Mouse (Mus musculus): Measurements from ENCODE around the gene Cdk4. TPM values are rescaled to one million over a fixed set of nuclear protein-coding genes. Genes with fewer than 3 reads are reported as not detected.
A peak's percentile ranks its signal among the peaks of the same experiment; 100 is the strongest.

The Cdk4 gene
- total and polyA plus RNA-seq, 2 experiments from 2014 or later = 392 to 457 TPM

DNA sequence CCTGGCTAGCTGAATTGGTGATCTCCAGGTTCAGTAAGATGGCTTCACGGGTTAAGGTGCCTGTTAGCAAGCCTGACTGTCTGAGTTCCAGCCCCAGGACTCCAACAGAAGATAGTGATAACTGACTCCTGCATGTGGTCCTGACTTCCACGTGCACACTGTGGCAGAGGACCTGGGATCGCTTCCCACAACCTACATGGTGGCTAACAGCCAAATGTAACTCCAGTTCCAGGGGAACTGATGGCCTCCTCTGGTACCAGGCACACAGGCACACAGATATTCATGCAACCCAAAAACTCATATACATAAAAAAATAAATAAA, 44.9 kb downstream of the Cdk4 start:
- Histone ChIP-seq H3K27ac (ENCODE audit: low read depth) (no peak overlapping the region), H3K4me3 (ENCODE audit: low read depth, low read length) (no peak overlapping the region), H3K4me1 (ENCODE audit: control insufficient read depth, insufficient read depth) (no peaks in the 10 kb centered on the region), H3K27me3 (ENCODE audit: control insufficient read depth, insufficient read depth, low read length) (no peaks in the 10 kb centered on the region), H3K36me3 (replicated peaks; ENCODE audit: control insufficient read depth, insufficient read depth, low read length) (peaks cover 21% of the 10 kb centered on the region; the same call in 1 of the 2 replicates), H3K9ac (replicated peaks; ENCODE audit: low read depth, low read length) (no peak overlapping the region), H3K9me3 (replicated peaks; ENCODE audit: control insufficient read depth, low read length) (no peaks in the 10 kb centered on the region), H3K4me2 (ENCODE audit: low read depth, low read length) (no peak overlapping the region)
- ATAC-seq (ENCODE audit: insufficient read depth, low read depth) = no peak
- DNase-seq (ENCODE audit: low spot score) = no peak
- 54% methylated on average over 3 of the region's 3 CpGs for WGBS
- TF ChIP-seq CTCF (IDR thresholded peaks at IDR 0.05; ENCODE audit: low read depth) (no peak), EP300 (IDR thresholded peaks at IDR 0.05; ENCODE audit: low read depth) (no peak)

DNA sequence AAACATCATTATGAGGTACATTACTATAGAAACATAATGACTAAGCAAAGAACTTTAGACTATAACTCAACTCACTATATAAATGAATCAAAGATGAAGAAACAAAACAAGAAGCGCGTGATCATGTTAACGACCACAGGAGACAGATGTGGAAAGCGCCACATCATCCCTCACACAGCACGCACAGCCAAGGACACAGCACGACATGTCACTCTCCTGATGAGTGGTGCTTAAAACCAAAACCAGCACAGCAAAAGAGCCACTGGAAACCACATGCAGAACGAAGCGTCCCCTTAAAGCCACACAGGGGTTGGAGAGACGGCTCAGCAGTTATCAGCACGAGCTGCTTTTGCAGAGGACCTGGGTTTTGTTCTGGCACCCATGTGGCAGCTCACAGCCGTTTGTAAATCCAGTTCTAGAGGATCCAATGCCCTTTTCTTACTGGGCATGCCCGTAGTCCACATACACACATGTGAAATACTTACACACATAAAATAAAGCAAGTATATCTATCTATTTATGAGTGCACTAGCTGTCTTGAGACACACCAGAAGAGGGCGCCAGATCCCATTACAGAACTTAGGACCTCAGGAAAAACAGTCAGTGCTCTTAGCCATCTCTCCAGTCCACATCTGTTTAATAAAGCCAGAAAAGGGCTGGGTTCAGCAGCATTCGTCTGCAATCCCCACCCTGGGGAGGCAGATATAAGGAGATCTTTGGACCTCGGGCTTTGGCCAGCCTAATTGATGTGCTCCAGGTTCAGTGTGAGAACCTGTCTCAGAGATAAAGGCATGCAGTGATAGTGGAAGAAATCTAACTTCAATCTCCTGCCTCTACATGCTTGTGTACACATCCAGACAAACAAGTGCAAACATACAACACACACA, 47.9 kb downstream of the Cdk4 start:
- no peak overlapping the region for H3K4me3 ChIP-seq (ENCODE audit: low read depth, low read length)
- no peak for DNase-seq (ENCODE audit: low spot score)
- H3K4me2 ChIP-seq (ENCODE audit: low read depth, low read length) = no peak overlapping the region
- no peaks in the 10 kb centered on the region for H3K27me3 ChIP-seq (ENCODE audit: control insufficient read depth, insufficient read depth, low read length)
- no peak for TF ChIP-seq CTCF (IDR thresholded peaks at IDR 0.05; ENCODE audit: low read depth)
- H3K9me3 ChIP-seq (replicated peaks; ENCODE audit: control insufficient read depth, low read length) = no peaks in the 10 kb centered on the region
- H3K36me3 ChIP-seq (replicated peaks; ENCODE audit: control insufficient read depth, insufficient read depth, low read length) = peaks cover 17% of the 10 kb centered on the region; the same call in 1 of the 2 replicates
- H3K4me1 ChIP-seq (ENCODE audit: control insufficient read depth, insufficient read depth) = no peaks in the 10 kb centered on the region
- no peak overlapping the region for H3K9ac ChIP-seq (replicated peaks; ENCODE audit: low read depth, low read length)
- 82% methylated on average over 15 of the region's 15 CpGs for WGBS
- no peak overlapping the region for H3K27ac ChIP-seq (ENCODE audit: low read depth)
- no peak for ATAC-seq (ENCODE audit: insufficient read depth, low read depth)

DNA sequence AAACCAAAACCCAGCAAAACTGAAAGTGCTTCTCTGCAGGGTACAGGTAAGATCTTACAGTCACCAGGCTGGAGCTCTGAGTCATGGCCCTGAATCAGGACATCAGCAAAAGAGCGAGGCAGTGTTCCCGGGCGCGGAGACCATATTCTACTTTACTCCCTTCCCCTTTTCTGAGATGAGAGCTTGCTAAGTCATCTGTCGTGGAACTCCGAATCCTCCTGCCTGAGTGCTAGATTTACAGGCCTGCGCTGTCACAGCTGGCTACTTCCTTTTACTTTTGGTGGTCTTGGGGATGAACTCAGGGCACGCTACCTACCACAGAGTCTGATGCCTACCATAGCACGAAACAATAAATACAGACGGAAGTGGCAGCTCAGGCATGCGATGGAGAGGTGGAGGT, 51.1 kb downstream of the Cdk4 start:
- no peaks in the 10 kb centered on the region for H3K4me1 ChIP-seq (ENCODE audit: control insufficient read depth, insufficient read depth)
- H3K4me3 ChIP-seq (ENCODE audit: low read depth, low read length) = no peak overlapping the region
- H3K36me3 ChIP-seq (replicated peaks; ENCODE audit: control insufficient read depth, insufficient read depth, low read length) = peaks cover 30% of the 10 kb centered on the region; the same call in 1 of the 2 replicates
- WGBS = 93% methylated on average over 11 of the region's 11 CpGs
- no peaks in the 10 kb centered on the region for H3K27me3 ChIP-seq (ENCODE audit: control insufficient read depth, insufficient read depth, low read length)
- no peak for TF ChIP-seq EP300 (IDR thresholded peaks at IDR 0.05; ENCODE audit: low read depth)
- TF ChIP-seq CTCF (IDR thresholded peaks at IDR 0.05; ENCODE audit: low read depth) = no peak
- no peak overlapping the region for H3K27ac ChIP-seq (ENCODE audit: low read depth)
- no peak overlapping the region for H3K4me2 ChIP-seq (ENCODE audit: low read depth, low read length)
- no peak for DNase-seq (ENCODE audit: low spot score)
- no peak overlapping the region for H3K9ac ChIP-seq (replicated peaks; ENCODE audit: low read depth, low read length)
- ATAC-seq (ENCODE audit: insufficient read depth, low read depth) = no peak
- no peaks in the 10 kb centered on the region for H3K9me3 ChIP-seq (replicated peaks; ENCODE audit: control insufficient read depth, low read length)

DNA sequence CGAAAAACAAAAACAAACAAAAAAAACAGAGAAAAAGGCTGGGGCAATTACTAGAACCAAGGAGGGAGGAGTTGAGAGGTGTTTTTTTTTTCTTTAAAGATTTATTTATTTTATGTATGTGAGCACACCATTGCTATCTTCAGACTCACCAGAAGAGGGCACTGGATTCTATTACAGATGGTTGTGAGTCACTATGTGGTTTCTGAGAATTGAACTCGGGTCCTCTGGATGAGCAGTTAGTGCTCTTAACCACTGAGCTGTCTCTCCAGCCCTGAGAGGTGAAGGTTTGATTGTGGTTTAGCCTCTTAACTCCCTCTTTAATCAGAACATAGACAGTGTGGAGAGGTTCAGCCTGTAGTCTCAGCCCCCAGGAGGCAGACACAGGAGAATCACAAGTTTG, 51.7 kb downstream of the Cdk4 start:
- peaks cover 30% of the 10 kb centered on the region; the same call in 1 of the 2 replicates for H3K36me3 ChIP-seq (replicated peaks; ENCODE audit: control insufficient read depth, insufficient read depth, low read length)
- WGBS = 82% methylated on average over 2 of the region's 2 CpGs
- H3K4me2 ChIP-seq (ENCODE audit: low read depth, low read length) = no peak overlapping the region
- no peak for ATAC-seq (ENCODE audit: insufficient read depth, low read depth)
- H3K9me3 ChIP-seq (replicated peaks; ENCODE audit: control insufficient read depth, low read length) = no peaks in the 10 kb centered on the region
- no peak for TF ChIP-seq EP300 (IDR thresholded peaks at IDR 0.05; ENCODE audit: low read depth)
- 0 out of 2 replicates have a peak, but pooled peaks have one; percentile 11 for TF ChIP-seq CTCF (IDR thresholded peaks at IDR 0.05; ENCODE audit: low read depth)
- DNase-seq (ENCODE audit: low spot score) = no peak
- no peak overlapping the region for H3K27ac ChIP-seq (ENCODE audit: low read depth)
- no peaks in the 10 kb centered on the region for H3K4me1 ChIP-seq (ENCODE audit: control insufficient read depth, insufficient read depth)
- H3K9ac ChIP-seq (replicated peaks; ENCODE audit: low read depth, low read length) = no peak overlapping the region
- H3K4me3 ChIP-seq (ENCODE audit: low read depth, low read length) = no peak overlapping the region
- H3K27me3 ChIP-seq (ENCODE audit: control insufficient read depth, insufficient read depth, low read length) = no peaks in the 10 kb centered on the region

Other genes with a start within 250 kb of the Cdk4 start
- 0.46 and 10.2 TPM in 2 replicates for gene Atp23, start 162.2 kb upstream of the Cdk4 start, total RNA-seq (2014; rRNA removed; ENCODE audit: low replicate concordance)
- 7.8 and 8.5 TPM in 2 replicates for gene Atp23, start 162.2 kb upstream of the Cdk4 start, polyA plus RNA-seq (2015; fragmentation: Nextera tagmentation; extraction: Ambion mirVana)
- gene Ctdsp2, start 84.8 kb upstream of the Cdk4 start, total RNA-seq (2014; rRNA removed; ENCODE audit: low replicate concordance) = 137 and 155 TPM in 2 replicates
- gene Ctdsp2, start 84.8 kb upstream of the Cdk4 start, polyA plus RNA-seq (2015; fragmentation: Nextera tagmentation; extraction: Ambion mirVana) = 26.4 and 27.4 TPM in 2 replicates
- 0.04 and 1.9 TPM in 2 replicates for gene Avil, start 62.8 kb upstream of the Cdk4 start, total RNA-seq (2014; rRNA removed; ENCODE audit: low replicate concordance)
- gene Avil, start 62.8 kb upstream of the Cdk4 start, polyA plus RNA-seq (2015; fragmentation: Nextera tagmentation; extraction: Ambion mirVana) = 0.07 and 0.11 TPM in 2 replicates
- 81.3 and 82.5 TPM in 2 replicates for gene Tsfm, start 32.7 kb upstream of the Cdk4 start, total RNA-seq (2014; rRNA removed; ENCODE audit: low replicate concordance)
- 94.6 and 96.8 TPM in 2 replicates for gene Tsfm, start 32.7 kb upstream of the Cdk4 start, polyA plus RNA-seq (2015; fragmentation: Nextera tagmentation; extraction: Ambion mirVana)
- 9.2 and 16.2 TPM in 2 replicates for gene Mettl1, start 22.1 kb upstream of the Cdk4 start, total RNA-seq (2014; rRNA removed; ENCODE audit: low replicate concordance)
- 19.6 and 20.6 TPM in 2 replicates for gene Mettl1, start 22.1 kb upstream of the Cdk4 start, polyA plus RNA-seq (2015; fragmentation: Nextera tagmentation; extraction: Ambion mirVana)
- gene Eef1akmt3, start 22.0 kb upstream of the Cdk4 start, total RNA-seq (2014; rRNA removed; ENCODE audit: low replicate concordance) = not detected in 2 replicates
- 0.04 and 0.18 TPM in 2 replicates for gene Eef1akmt3, start 22.0 kb upstream of the Cdk4 start, polyA plus RNA-seq (2015; fragmentation: Nextera tagmentation; extraction: Ambion mirVana)
- not detected in 2 replicates for gene Cyp27b1, start 15.3 kb upstream of the Cdk4 start, total RNA-seq (2014; rRNA removed; ENCODE audit: low replicate concordance)
- gene Cyp27b1, start 15.3 kb upstream of the Cdk4 start, polyA plus RNA-seq (2015; fragmentation: Nextera tagmentation; extraction: Ambion mirVana) = 0.04 and 0.08 TPM in 2 replicates
- 0.65 and 1.0 TPM in 2 replicates for gene March9, start 3.4 kb upstream of the Cdk4 start, total RNA-seq (2014; rRNA removed; ENCODE audit: low replicate concordance)
- 0.14 TPM in 2 replicates for gene March9, start 3.4 kb upstream of the Cdk4 start, polyA plus RNA-seq (2015; fragmentation: Nextera tagmentation; extraction: Ambion mirVana)
- gene Tspan31, start 6.7 kb downstream of the Cdk4 start, total RNA-seq (2014; rRNA removed; ENCODE audit: low replicate concordance) = 104 and 117 TPM in 2 replicates
- 73.5 and 79.9 TPM in 2 replicates for gene Tspan31, start 6.7 kb downstream of the Cdk4 start, polyA plus RNA-seq (2015; fragmentation: Nextera tagmentation; extraction: Ambion mirVana)
- 1.4 and 1.7 TPM in 2 replicates for gene Agap2, start 11.8 kb downstream of the Cdk4 start, total RNA-seq (2014; rRNA removed; ENCODE audit: low replicate concordance)
- gene Agap2, start 11.8 kb downstream of the Cdk4 start, polyA plus RNA-seq (2015; fragmentation: Nextera tagmentation; extraction: Ambion mirVana) = 0.15 and 0.29 TPM in 2 replicates
- gene Os9, start 57.6 kb downstream of the Cdk4 start, total RNA-seq (2014; rRNA removed; ENCODE audit: low replicate concordance) = 39.8 and 45.2 TPM in 2 replicates
- gene Os9, start 57.6 kb downstream of the Cdk4 start, polyA plus RNA-seq (2015; fragmentation: Nextera tagmentation; extraction: Ambion mirVana) = 36.0 and 40.0 TPM in 2 replicates
- 2.3 and 7.7 TPM in 2 replicates for gene B4galnt1, start 101.7 kb downstream of the Cdk4 start, total RNA-seq (2014; rRNA removed; ENCODE audit: low replicate concordance)
- 0.72 and 0.82 TPM in 2 replicates for gene B4galnt1, start 101.7 kb downstream of the Cdk4 start, polyA plus RNA-seq (2015; fragmentation: Nextera tagmentation; extraction: Ambion mirVana)
- gene Slc26a10, start 117.1 kb downstream of the Cdk4 start, total RNA-seq (2014; rRNA removed; ENCODE audit: low replicate concordance) = 51.0 and 61.2 TPM in 2 replicates
- 22.8 and 23.3 TPM in 2 replicates for gene Slc26a10, start 117.1 kb downstream of the Cdk4 start, polyA plus RNA-seq (2015; fragmentation: Nextera tagmentation; extraction: Ambion mirVana)
- gene Arhgef25, start 126.5 kb downstream of the Cdk4 start, total RNA-seq (2014; rRNA removed; ENCODE audit: low replicate concordance) = 20.8 and 44.2 TPM in 2 replicates
- gene Arhgef25, start 126.5 kb downstream of the Cdk4 start, polyA plus RNA-seq (2015; fragmentation: Nextera tagmentation; extraction: Ambion mirVana) = 10.0 and 13.8 TPM in 2 replicates
- 44.4 and 64.1 TPM in 2 replicates for gene Dtx3, start 132.2 kb downstream of the Cdk4 start, total RNA-seq (2014; rRNA removed; ENCODE audit: low replicate concordance)
- gene Dtx3, start 132.2 kb downstream of the Cdk4 start, polyA plus RNA-seq (2015; fragmentation: Nextera tagmentation; extraction: Ambion mirVana) = 28.8 and 30.0 TPM in 2 replicates
- 22.4 and 23.7 TPM in 2 replicates for gene Pip4k2c, start 148.1 kb downstream of the Cdk4 start, total RNA-seq (2014; rRNA removed; ENCODE audit: low replicate concordance)
- gene Pip4k2c, start 148.1 kb downstream of the Cdk4 start, polyA plus RNA-seq (2015; fragmentation: Nextera tagmentation; extraction: Ambion mirVana) = 24.7 and 25.0 TPM in 2 replicates
- gene Kif5a, start 199.8 kb downstream of the Cdk4 start, total RNA-seq (2014; rRNA removed; ENCODE audit: low replicate concordance) = 0.12 and 0.27 TPM in 2 replicates
- gene Kif5a, start 199.8 kb downstream of the Cdk4 start, polyA plus RNA-seq (2015; fragmentation: Nextera tagmentation; extraction: Ambion mirVana) = 0.11 and 0.23 TPM in 2 replicates
- 175 and 197 TPM in 2 replicates for gene Dctn2, start 202.8 kb downstream of the Cdk4 start, total RNA-seq (2014; rRNA removed; ENCODE audit: low replicate concordance)
- 149 and 154 TPM in 2 replicates for gene Dctn2, start 202.8 kb downstream of the Cdk4 start, polyA plus RNA-seq (2015; fragmentation: Nextera tagmentation; extraction: Ambion mirVana)
- gene Mbd6, start 225.5 kb downstream of the Cdk4 start, total RNA-seq (2014; rRNA removed; ENCODE audit: low replicate concordance) = 8.3 and 8.7 TPM in 2 replicates
- 6.5 and 6.9 TPM in 2 replicates for gene Mbd6, start 225.5 kb downstream of the Cdk4 start, polyA plus RNA-seq (2015; fragmentation: Nextera tagmentation; extraction: Ambion mirVana)
- 48.9 and 68.9 TPM in 2 replicates for gene Mars, start 248.3 kb downstream of the Cdk4 start, total RNA-seq (2014; rRNA removed; ENCODE audit: low replicate concordance)
- gene Mars, start 248.3 kb downstream of the Cdk4 start, polyA plus RNA-seq (2015; fragmentation: Nextera tagmentation; extraction: Ambion mirVana) = 62.4 and 64.6 TPM in 2 replicates

Data from heart, postnatal 0 days (tissue).